Mouse (Mus musculus): ENCODE data around the gene Soat2. TPM values are rescaled to one million over a fixed set of nuclear protein-coding genes. Genes with fewer than 3 reads are reported as not detected.
"Not testable (repeated sequence)": the region's sequence is repeated elsewhere in the genome, so short reads cannot be mapped to it uniquely, and the experiment has no call there.

Soat2 gene
- total and polyA plus RNA-seq, 2 experiments: 27.5 to 80.8 TPM

- Histone ChIP-seq H3K27ac (replicated peaks; ENCODE audit: insufficient read depth, low read depth, low read length) (no peak overlapping the region), H3K9ac (ENCODE audit: low read depth, low read length) (no peak overlapping the region), H3K79me2 (ENCODE audit: control insufficient read depth, insufficient read depth, low read length) (no peaks in the 10 kb centered on the region), H3K4me3 (ENCODE audit: insufficient read depth, low read depth, low read length) (no peak overlapping the region), H3K36me3 (ENCODE audit: control insufficient read depth, insufficient read depth, low read length) (no peaks in the 10 kb centered on the region), H3K27me3 (ENCODE audit: control insufficient read depth, insufficient read depth, low read length) (0 out of 2 replicates have a peak, but pooled peaks cover 6% of the 10 kb centered on the region), H3K4me1 (ENCODE audit: control insufficient read depth, insufficient read depth, low read length) (peaks cover 12% of the 10 kb centered on the region)
- no peak for DNase-seq (ENCODE audit: extremely low read depth, low read depth, low spot score)
- no peak for TF ChIP-seq POLR2A (IDR thresholded peaks at IDR 0.05; ENCODE audit: extremely low read depth, insufficient read depth, low read length)
- TF ChIP-seq CTCF (IDR thresholded peaks at IDR 0.05; ENCODE audit: low read depth, low read length): no peak
- WGBS: 79% methylated on average over 5 of the region's 5 CpGs
Observed at GRCm38 (mm10) chr15:102146089-102146488, 4.2 kb upstream of the Soat2 start.

GRCm38 (mm10) chr15:102146882-102147281 is 3.4 kb upstream of the Soat2 start:
- no peak overlapping the region for H3K27ac ChIP-seq (replicated peaks; ENCODE audit: insufficient read depth, low read depth, low read length)
- H3K79me2 ChIP-seq (ENCODE audit: control insufficient read depth, insufficient read depth, low read length): no peaks in the 10 kb centered on the region
- H3K4me1 ChIP-seq (ENCODE audit: control insufficient read depth, insufficient read depth, low read length): peaks cover 14% of the 10 kb centered on the region
- H3K4me3 ChIP-seq (ENCODE audit: insufficient read depth, low read depth, low read length): no peak overlapping the region
- H3K27me3 ChIP-seq (ENCODE audit: control insufficient read depth, insufficient read depth, low read length): 0 out of 2 replicates have a peak, but pooled peaks cover 6% of the 10 kb centered on the region
- DNase-seq (ENCODE audit: extremely low read depth, low read depth, low spot score): no peak
- no peak for TF ChIP-seq POLR2A (IDR thresholded peaks at IDR 0.05; ENCODE audit: extremely low read depth, insufficient read depth, low read length)
- TF ChIP-seq CTCF (IDR thresholded peaks at IDR 0.05; ENCODE audit: low read depth, low read length): peak; percentile 38; the same call in 1 of the 2 replicates
- no peak overlapping the region for H3K9ac ChIP-seq (ENCODE audit: low read depth, low read length)
- H3K36me3 ChIP-seq (ENCODE audit: control insufficient read depth, insufficient read depth, low read length): no peaks in the 10 kb centered on the region
- 0% methylated on average over 1 of the region's 1 CpGs for WGBS

GRCm38 (mm10) chr15:102147674-102148402 is 2.5 kb upstream of the Soat2 start:
- no peak for DNase-seq (ENCODE audit: extremely low read depth, low read depth, low spot score)
- Histone ChIP-seq H3K27ac (replicated peaks; ENCODE audit: insufficient read depth, low read depth, low read length) (no peak overlapping the region), H3K27me3 (ENCODE audit: control insufficient read depth, insufficient read depth, low read length) (0 out of 2 replicates have a peak, but pooled peaks cover 6% of the 10 kb centered on the region), H3K36me3 (ENCODE audit: control insufficient read depth, insufficient read depth, low read length) (no peaks in the 10 kb centered on the region), H3K4me1 (ENCODE audit: control insufficient read depth, insufficient read depth, low read length) (peaks cover 15% of the 10 kb centered on the region), H3K79me2 (ENCODE audit: control insufficient read depth, insufficient read depth, low read length) (no peaks in the 10 kb centered on the region), H3K9ac (ENCODE audit: low read depth, low read length) (no peak overlapping the region), H3K4me3 (ENCODE audit: insufficient read depth, low read depth, low read length) (no peak overlapping the region)
- 83% methylated on average over 16 of the region's 16 CpGs for WGBS
- TF ChIP-seq CTCF (IDR thresholded peaks at IDR 0.05; ENCODE audit: low read depth, low read length) (no peak), POLR2A (IDR thresholded peaks at IDR 0.05; ENCODE audit: extremely low read depth, insufficient read depth, low read length) (no peak)

GRCm38 (mm10) chr15:102149561-102149960 is 765 bp upstream of the Soat2 start:
- Histone ChIP-seq H3K27ac (replicated peaks; ENCODE audit: insufficient read depth, low read depth, low read length) (peak overlapping the region; percentile 98), H3K27me3 (ENCODE audit: control insufficient read depth, insufficient read depth, low read length) (0 out of 2 replicates have a peak, but pooled peaks cover 3% of the 10 kb centered on the region), H3K4me1 (ENCODE audit: control insufficient read depth, insufficient read depth, low read length) (peaks cover 17% of the 10 kb centered on the region), H3K79me2 (ENCODE audit: control insufficient read depth, insufficient read depth, low read length) (no peaks in the 10 kb centered on the region), H3K9ac (ENCODE audit: low read depth, low read length) (no peak overlapping the region), H3K4me3 (ENCODE audit: insufficient read depth, low read depth, low read length) (no peak overlapping the region), H3K36me3 (ENCODE audit: control insufficient read depth, insufficient read depth, low read length) (no peaks in the 10 kb centered on the region)
- DNase-seq (ENCODE audit: extremely low read depth, low read depth, low spot score): peak; percentile 93
- TF ChIP-seq POLR2A (IDR thresholded peaks at IDR 0.05; ENCODE audit: extremely low read depth, insufficient read depth, low read length) (no peak), CTCF (IDR thresholded peaks at IDR 0.05; ENCODE audit: low read depth, low read length) (no peak)
- WGBS: 27% methylated on average over 4 of the region's 4 CpGs

- 25% methylated on average over 4 of the region's 4 CpGs for WGBS
- Histone ChIP-seq H3K27me3 (ENCODE audit: control insufficient read depth, insufficient read depth, low read length) (no peaks in the 10 kb centered on the region), H3K4me1 (ENCODE audit: control insufficient read depth, insufficient read depth, low read length) (peaks cover 17% of the 10 kb centered on the region), H3K79me2 (ENCODE audit: control insufficient read depth, insufficient read depth, low read length) (0 out of 2 replicates have a peak, but pooled peaks cover 3% of the 10 kb centered on the region), H3K9ac (ENCODE audit: low read depth, low read length) (no peak overlapping the region), H3K36me3 (ENCODE audit: control insufficient read depth, insufficient read depth, low read length) (peaks cover 2% of the 10 kb centered on the region; the same call in 1 of the 2 replicates), H3K27ac (replicated peaks; ENCODE audit: insufficient read depth, low read depth, low read length) (peak overlapping the region; percentile 28), H3K4me3 (ENCODE audit: insufficient read depth, low read depth, low read length) (no peak overlapping the region)
- no peak for TF ChIP-seq POLR2A (IDR thresholded peaks at IDR 0.05; ENCODE audit: extremely low read depth, insufficient read depth, low read length)
- TF ChIP-seq CTCF (IDR thresholded peaks at IDR 0.05; ENCODE audit: low read depth, low read length): no peak
- DNase-seq (ENCODE audit: extremely low read depth, low read depth, low spot score): peak; percentile 96
Observed at GRCm38 (mm10) chr15:102152646-102153045, 2.3 kb downstream of the Soat2 start.

GRCm38 (mm10) chr15:102155006-102155405 is 4.7 kb downstream of the Soat2 start:
- 94% methylated on average over 6 of the region's 6 CpGs for WGBS
- not testable (repeated sequence) for H3K9ac ChIP-seq (ENCODE audit: low read depth, low read length); H3K4me3 ChIP-seq (ENCODE audit: insufficient read depth, low read depth, low read length); H3K4me1 ChIP-seq (ENCODE audit: control insufficient read depth, insufficient read depth, low read length); H3K27ac ChIP-seq (replicated peaks; ENCODE audit: insufficient read depth, low read depth, low read length); H3K36me3 ChIP-seq (ENCODE audit: control insufficient read depth, insufficient read depth, low read length); H3K27me3 ChIP-seq (ENCODE audit: control insufficient read depth, insufficient read depth, low read length); H3K79me2 ChIP-seq (ENCODE audit: control insufficient read depth, insufficient read depth, low read length); DNase-seq (ENCODE audit: extremely low read depth, low read depth, low spot score)
